Mouse (Mus musculus) neural tube, embryonic 10.5 days (tissue): ENCODE results near the gene Ccdc103.
A peak's percentile ranks its signal among the peaks of the same experiment; 100 is the strongest.

Experiments
- DNase-seq: peaks from one replicate; pipeline ENCODE4 v3.0.0-alpha.2; 2017; ENCODE audit warnings: low spot score; ENCODE audit errors: extremely low spot score

The Ccdc103 gene

GRCm38 (mm10) chr11:102890096-102890495 lies 9.1 kb downstream of the Ccdc103 start:
- no peak for DNase-seq

DNA sequence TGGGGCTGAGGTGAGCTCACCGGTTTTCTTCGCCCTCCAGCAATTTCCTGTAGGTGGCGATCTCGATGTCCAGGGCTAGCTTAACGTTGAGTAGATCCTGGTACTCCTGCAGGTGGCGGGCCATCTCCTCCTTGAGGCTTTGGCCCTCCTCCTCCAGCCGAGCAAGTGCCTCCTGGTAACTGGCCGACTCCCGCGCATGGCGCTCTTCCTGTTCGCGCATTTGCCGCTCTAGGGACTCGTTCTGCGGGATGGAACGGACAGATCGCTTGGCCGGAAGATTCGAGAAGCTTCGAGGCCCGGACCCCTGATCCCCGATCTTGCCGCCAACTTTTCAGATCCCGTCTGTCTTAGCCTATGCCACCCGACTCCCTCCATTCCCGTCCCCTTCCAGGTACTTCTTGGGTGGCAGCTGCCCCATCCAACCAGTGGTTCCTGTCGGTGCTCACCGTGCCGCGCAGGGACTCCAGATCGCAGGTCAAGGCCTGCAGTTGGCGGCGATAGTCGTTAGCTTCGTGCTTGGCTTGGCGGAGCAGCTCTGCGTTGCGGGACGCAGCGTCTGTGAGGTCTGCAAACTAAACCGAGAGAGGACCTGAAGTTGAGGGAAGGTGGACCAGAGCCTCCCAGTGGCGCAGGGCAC lies 12.1 kb downstream of the Ccdc103 start:
- peak; percentile 67 for DNase-seq

DNA sequence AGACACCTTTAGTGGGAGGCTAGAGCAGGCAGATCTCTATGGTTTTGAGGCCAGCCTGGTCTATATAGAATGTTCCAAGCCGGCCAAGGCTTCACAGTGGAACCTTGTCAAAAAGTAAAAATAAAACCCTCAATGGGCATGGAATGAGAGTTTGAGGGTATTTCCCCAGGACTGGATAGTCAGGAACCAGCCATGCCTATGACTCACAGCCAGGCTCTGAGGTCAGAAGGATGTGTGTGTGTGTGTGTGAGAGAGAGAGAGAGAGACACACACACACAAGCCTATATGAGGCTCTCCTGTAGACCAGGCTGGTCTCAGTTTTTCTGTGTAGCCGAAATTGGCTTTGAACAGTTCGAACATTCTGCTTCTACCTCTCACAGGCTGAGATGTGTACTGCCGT lies 13.7 kb downstream of the Ccdc103 start:
- DNase-seq, result no peak

DNA sequence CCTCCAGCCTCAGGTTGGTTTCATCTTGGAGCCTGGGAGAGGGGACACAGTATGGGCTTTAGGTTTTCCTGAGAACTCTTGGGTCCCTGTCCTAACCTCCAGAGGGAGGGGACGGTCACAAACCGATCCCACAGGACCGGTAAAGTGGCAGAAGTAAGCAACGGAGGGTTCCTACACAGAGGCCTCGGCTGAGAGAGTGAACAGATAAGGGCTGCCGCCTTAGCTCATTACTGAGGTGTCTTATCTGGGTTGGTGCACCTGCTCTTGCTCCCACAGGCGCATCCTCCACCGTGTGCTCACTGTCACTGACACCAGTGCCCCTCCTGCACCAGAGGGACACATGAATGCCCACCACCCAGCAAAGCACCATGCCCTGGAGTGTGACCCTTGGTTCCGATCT lies 14.8 kb downstream of the Ccdc103 start:
- DNase-seq, result no peak

- no peak for DNase-seq
These were observed 15.6 kb downstream of the Ccdc103 start for GRCm38 (mm10) chr11:102896641-102897040.

GRCm38 (mm10) chr11:102898408-102898807 lies 17.4 kb downstream of the Ccdc103 start:
- DNase-seq, result no peak

GRCm38 (mm10) chr11:102900763-102901162 lies 19.8 kb downstream of the Ccdc103 start, which contains the start of gene Gfap:
Gene Gfap, minus strand, starts transcription at chr11:102900912.
- peak; percentile 87 for DNase-seq

DNA sequence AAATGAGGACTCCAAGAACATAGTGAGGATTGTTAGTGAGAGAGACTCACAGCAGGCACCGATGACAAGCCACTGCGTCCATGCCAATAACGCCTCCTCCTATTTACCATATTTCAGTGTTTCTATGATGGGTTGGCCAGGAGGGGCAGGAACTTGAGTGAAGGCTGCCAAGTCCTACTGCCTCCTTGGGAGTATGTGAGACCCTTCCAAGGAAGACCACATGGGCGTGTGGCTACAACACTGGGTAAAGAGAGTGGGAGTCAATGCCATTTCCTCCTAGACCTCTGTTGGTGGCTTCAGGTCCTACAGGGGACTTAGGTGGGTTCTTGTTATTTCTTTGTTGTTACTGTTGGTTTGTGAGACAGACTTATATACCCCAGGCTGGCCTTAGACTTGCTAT lies 20.2 kb downstream of the Ccdc103 start:
- no peak for DNase-seq

DNA sequence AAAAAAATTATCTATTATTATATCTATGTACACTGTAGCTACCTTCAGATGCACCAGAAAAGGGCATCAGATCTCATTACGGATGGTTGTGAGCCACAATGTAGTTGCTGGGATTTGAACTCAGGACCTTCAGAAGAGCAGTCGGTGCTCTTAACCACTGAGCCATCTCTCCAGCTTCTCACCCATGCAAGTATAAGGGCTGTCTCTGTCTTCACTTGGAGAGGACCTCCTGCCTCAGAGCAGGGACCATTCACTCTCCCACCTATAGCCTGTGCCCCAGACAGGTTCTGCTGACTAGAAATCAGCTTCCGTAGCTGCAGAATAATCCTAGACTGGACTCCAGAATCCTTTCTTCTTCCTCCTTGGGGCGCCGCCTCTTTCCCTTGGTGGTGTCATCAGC lies 21.1 kb downstream of the Ccdc103 start:
- no peak for DNase-seq

GRCm38 (mm10) chr11:102903654-102904053 lies 22.6 kb downstream of the Ccdc103 start:
- DNase-seq, result no peak

DNA sequence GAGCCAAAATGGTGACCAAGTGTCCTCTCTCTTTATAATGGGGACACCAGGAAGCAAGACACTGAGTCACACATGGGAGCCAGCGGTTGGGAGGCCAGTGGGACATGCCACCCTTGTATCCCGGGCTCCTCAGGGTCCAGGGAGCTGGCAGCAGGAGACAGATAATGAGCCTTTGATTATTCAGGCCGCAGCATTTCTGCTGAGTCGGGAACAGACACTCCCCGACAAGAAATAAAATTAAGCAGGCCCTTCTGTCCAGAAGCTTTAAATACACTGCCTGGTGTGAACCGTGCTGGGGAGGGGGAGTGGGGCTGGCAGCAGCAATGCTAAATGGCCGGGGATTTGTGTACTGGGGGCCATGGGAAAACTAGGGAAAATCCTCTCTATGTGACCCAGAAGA lies 30.4 kb downstream of the Ccdc103 start:
- DNase-seq, result no peak

- no peak for DNase-seq
These were observed 34.4 kb downstream of the Ccdc103 start for GRCm38 (mm10) chr11:102915380-102915779.

DNA sequence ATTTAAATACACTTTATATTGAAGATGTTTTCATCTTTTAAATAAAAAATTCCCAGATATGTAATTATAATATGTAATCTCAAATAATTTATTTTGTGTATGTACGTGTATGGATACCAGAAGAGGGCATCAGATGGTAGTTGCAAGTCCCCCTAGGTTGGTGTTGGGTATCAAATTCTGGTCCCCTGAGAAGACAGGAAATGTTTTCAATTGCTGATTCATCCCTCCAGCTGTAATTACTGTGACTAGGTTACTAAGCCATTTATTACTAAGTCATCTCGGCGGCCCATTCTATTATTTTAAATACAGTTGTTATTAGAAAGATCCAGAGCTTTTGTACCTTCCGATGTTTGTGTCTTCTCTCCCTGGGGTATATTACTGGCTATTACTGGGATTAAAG lies 37.1 kb downstream of the Ccdc103 start:
- no peak for DNase-seq

GRCm38 (mm10) chr11:102921491-102921890 lies 40.5 kb downstream of the Ccdc103 start:
- no peak for DNase-seq

- DNase-seq, result peak; percentile 96
These were observed 43.8 kb downstream of the Ccdc103 start, which contains the start of gene Kif18b for GRCm38 (mm10) chr11:102924557-102925350. Gene Kif18b, minus strand, starts transcription at chr11:102925124.

DNA sequence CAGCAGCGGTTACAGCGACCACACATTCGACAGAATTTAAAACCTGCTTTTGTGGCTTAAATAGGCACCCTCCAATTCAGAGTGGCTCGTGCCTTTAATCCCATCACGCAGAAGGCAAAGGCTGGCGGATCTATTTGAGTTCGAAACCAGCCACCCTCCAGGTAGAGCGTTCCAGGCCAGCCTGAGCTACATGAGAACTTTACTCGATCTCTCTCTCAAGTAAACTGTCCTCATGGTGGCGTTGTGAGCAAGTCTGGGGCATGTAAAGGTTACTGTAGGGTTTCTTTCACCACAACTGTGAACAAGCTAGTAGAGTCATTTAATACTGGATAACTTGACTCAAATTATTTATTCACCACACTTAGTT lies 44.3 kb downstream of the Ccdc103 start:
- DNase-seq, result no peak

DNA sequence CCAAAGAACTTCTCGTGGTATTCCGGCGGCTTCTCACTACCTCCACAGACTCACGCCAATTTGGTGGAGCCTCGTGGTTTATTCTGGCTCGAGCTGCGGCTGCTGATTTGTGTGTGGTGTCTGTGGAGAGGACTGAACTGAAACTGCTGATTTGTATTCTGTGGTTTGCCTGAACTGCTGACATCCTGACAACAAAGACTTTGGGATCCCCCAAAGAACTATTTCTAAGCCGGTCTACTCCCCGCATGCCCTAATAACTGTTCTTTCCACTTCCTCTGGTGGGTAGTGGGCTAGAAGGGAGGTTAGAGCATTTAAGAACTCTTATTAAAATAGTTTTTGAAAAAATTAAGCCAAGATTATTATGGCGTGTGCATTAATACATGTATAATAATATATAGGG lies 49.7 kb downstream of the Ccdc103 start:
- DNase-seq, result no peak
